Mouse (Mus musculus) hindbrain, embryonic 10.5 days (tissue): ENCODE data around the gene Stxbp1. TPM values are rescaled to one million over a fixed set of nuclear protein-coding genes. Genes with fewer than 3 reads are reported as not detected.
"Not testable (repeated sequence)": the region's sequence is repeated elsewhere in the genome, so short reads cannot be mapped to it uniquely, and the experiment has no call there.

Experiments
- DNase-seq: peaks from one replicate; pipeline ENCODE4 v3.0.0-alpha.2; 2017; ENCODE audit warnings: low spot score
- H3K27ac ChIP-seq: fragments of 300-500 bp; sonication (generic); 2 replicates; pipeline ENCODE4 v1.5.1; 2016; ENCODE audit warnings: mild to moderate bottlenecking, moderate library complexity
- H3K27me3 ChIP-seq: fragments of 300-500 bp; sonication (generic); 2 replicates; pipeline ENCODE4 v1.6.1; 2016; ENCODE audit warnings: mild to moderate bottlenecking; ENCODE audit not compliant: poor library complexity, insufficient read depth, severe bottlenecking
- H3K36me3 ChIP-seq: fragments of 300-500 bp; sonication (generic); 2 replicates; pipeline ENCODE4 v1.6.1; 2016; ENCODE audit warnings: mild to moderate bottlenecking, moderate library complexity
- H3K4me1 ChIP-seq: fragments of 300-500 bp; sonication (generic); replicated peaks from 2 replicates; pipeline ENCODE4 v1.6.1; 2016; ENCODE audit warnings: mild to moderate bottlenecking
- H3K4me3 ChIP-seq: fragments of 300-500 bp; sonication (generic); 2 replicates; pipeline ENCODE4 v1.5.1; 2016; ENCODE audit warnings: mild to moderate bottlenecking, moderate library complexity
- H3K9me3 ChIP-seq: fragments of 300-500 bp; sonication (generic); 2 replicates; pipeline ENCODE4 v1.6.1; 2016; ENCODE audit warnings: mild to moderate bottlenecking, moderate library complexity
- WGBS: fragments of 180-500 bp; shearing (Covaris S2); methylation state at CpG from one replicate; pipeline ENCODE4 v1.1.7; 2016; 5-methylcytosine and 5-hydroxymethylcytosine counted together
- polyA plus RNA-seq: library from polyadenylated mRNA; unstranded; fragments of >200 nt; fragmentation: Nextera tagmentation; extraction: Ambion mirVana; gene quantifications from 2 replicates; pipeline ENCODE4 v1.2.1, GENCODE M21; 2016

The Stxbp1 gene
- polyA plus RNA-seq, 1 experiment from 2014 or later = 63.3 TPM

DNA sequence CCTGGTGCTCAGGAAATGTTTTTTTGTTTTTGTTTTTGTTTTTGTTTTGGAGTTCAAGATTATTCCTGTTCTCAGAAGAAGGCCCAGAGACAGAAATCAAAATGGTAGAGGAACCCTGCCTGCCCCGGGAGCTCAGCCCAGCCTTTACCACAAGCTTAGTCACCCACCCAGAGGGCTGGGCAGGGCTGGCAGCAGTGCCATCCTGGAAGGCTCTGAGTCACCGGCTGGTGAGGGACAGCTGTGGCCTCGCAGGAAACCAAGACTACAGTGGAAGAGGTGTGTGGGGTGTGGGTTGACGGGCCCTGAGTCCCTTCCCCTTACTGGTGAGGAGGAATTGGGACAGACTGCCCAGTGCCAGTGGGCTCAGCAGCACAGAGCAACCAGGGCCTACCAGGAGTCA lies 20.3 kb upstream of the Stxbp1 start:
- WGBS = 85% methylated on average over 4 of the region's 4 CpGs
- Histone ChIP-seq H3K9me3 (no peaks in the 10 kb centered on the region), H3K4me1 (0 out of 2 replicates have a peak, but pooled peaks cover 3% of the 10 kb centered on the region), H3K27ac (no peak overlapping the region), H3K27me3 (no peaks in the 10 kb centered on the region), H3K4me3 (no peak overlapping the region), H3K36me3 (no peaks in the 10 kb centered on the region)
- no peak for DNase-seq

GRCm38 (mm10) chr2:32864755-32865154 lies 17.7 kb upstream of the Stxbp1 start:
- H3K27me3 ChIP-seq = no peaks in the 10 kb centered on the region
- whole genome bisulfite sequencing = 59% methylated on average over 2 of the region's 2 CpGs
- no peak for DNase-seq

GRCm38 (mm10) chr2:32863317-32863716 lies 16.3 kb upstream of the Stxbp1 start:
- no peak for DNase-seq
- 95% methylated on average over 3 of the region's 3 CpGs for WGBS
- Histone ChIP-seq H3K4me3 (no peak overlapping the region), H3K27ac (no peak overlapping the region), H3K9me3 (no peaks in the 10 kb centered on the region), H3K27me3 (no peaks in the 10 kb centered on the region), H3K36me3 (no peaks in the 10 kb centered on the region), H3K4me1 (no peaks in the 10 kb centered on the region)

More at GRCm38 (mm10) chr2:32864755-32865154, 17.7 kb upstream of the Stxbp1 start:
- Histone ChIP-seq H3K4me3 (no peak overlapping the region), H3K9me3 (no peaks in the 10 kb centered on the region), H3K36me3 (no peaks in the 10 kb centered on the region), H3K27ac (no peak overlapping the region), H3K4me1 (0 out of 2 replicates have a peak, but pooled peaks cover under 1% of the 10 kb centered on the region)

DNA sequence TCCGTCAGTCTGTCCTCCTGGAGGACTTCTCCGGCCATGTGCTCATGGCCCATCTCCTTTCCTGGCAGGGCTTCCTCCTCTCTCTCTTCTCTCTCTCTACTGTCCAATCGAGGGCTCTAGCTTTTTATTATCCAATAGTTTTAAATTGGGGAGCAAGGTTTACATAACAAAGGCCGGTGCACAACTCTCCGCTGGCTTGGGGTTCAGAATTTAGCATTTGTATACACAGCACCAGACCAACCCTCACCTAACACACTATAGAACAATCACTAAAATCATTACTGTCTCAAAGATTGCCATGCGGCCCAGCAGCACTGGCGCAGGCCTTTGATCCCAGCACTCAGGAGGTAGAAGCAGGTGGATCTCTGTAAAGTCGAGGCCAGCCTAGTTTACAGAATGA lies 13.8 kb upstream of the Stxbp1 start:
- 85% methylated on average over 8 of the region's 8 CpGs for WGBS
- Histone ChIP-seq H3K27ac (no peak overlapping the region), H3K4me3 (no peak overlapping the region), H3K36me3 (no peaks in the 10 kb centered on the region), H3K27me3 (no peaks in the 10 kb centered on the region), H3K4me1 (0 out of 2 replicates have a peak, but pooled peaks cover 5% of the 10 kb centered on the region), H3K9me3 (no peaks in the 10 kb centered on the region)
- DNase-seq = no peak

DNA sequence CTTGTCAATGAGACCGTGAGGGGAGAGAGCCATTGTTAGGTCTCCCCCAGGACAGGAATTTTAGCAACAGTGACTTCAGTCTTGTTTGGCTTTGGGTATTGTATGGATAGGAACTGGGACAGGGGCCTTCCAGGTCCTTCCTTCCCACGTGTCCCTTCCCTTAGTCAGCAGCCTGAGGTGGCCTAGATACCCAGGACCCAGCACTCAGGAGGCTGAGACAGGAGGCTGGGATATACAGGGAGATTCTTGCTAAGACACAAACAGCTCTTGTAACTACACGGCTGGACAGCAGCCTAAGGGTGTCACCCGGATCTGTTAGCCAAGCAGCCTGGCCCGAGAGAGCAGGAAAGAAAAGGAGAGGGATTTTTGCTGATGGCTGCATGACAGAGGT lies 12.6 kb upstream of the Stxbp1 start:
- H3K4me1 ChIP-seq = 0 out of 2 replicates have a peak, but pooled peaks cover 7% of the 10 kb centered on the region
- WGBS = 83% methylated on average over 5 of the region's 5 CpGs
- DNase-seq = no peak
- H3K9me3 ChIP-seq = no peaks in the 10 kb centered on the region
- H3K27me3 ChIP-seq = 0 out of 2 replicates have a peak, but pooled peaks cover 4% of the 10 kb centered on the region
- no peaks in the 10 kb centered on the region for H3K36me3 ChIP-seq
- no peak overlapping the region for H3K4me3 ChIP-seq
- H3K27ac ChIP-seq = no peak overlapping the region; the same call in 1 of the 2 replicates

DNA sequence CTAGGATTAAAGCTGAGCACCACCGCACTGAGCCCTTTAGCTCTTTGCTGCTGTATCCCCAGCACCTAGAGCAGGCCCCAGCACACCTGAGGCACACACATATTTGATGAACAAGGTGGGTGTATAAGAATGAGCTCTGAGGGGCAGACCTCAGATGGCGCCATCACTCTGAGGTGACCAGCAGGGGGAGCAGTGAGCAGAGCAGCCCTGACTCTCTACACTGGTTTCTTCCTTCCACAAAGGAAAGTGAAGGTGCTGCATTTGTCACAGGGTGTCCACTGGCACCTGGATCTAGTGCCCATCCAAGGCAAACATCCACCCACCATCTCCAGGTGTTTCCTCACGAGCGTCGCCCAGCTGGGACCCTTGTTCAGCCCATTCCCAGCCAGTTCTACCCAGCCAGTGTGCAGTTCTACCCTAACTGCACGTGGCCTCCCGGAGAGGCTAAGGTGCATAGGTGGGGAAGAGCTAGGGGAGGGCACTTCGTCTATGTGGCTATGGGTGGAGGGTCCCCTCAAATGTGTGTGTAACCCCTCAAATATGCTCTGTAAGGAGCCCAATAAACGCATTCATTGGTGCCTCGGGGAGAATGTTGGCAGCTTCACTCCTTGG lies 12.1 kb upstream of the Stxbp1 start:
- Histone ChIP-seq H3K36me3 (no peaks in the 10 kb centered on the region), H3K4me3 (no peak overlapping the region), H3K27me3 (0 out of 2 replicates have a peak, but pooled peaks cover 4% of the 10 kb centered on the region), H3K27ac (no peak overlapping the region), H3K4me1 (0 out of 2 replicates have a peak, but pooled peaks cover 9% of the 10 kb centered on the region), H3K9me3 (no peaks in the 10 kb centered on the region)
- WGBS = 43% methylated on average over 10 of the region's 10 CpGs
- DNase-seq = peak; percentile 60

- Histone ChIP-seq H3K36me3 (no peaks in the 10 kb centered on the region), H3K27me3 (peaks cover 8% of the 10 kb centered on the region), H3K27ac (no peak overlapping the region), H3K9me3 (no peaks in the 10 kb centered on the region), H3K4me3 (no peak overlapping the region), H3K4me1 (peaks cover 15% of the 10 kb centered on the region)
- 1% methylated on average over 7 of the region's 7 CpGs for WGBS
- peak; percentile 86 for DNase-seq
These were observed 10.5 kb upstream of the Stxbp1 start for GRCm38 (mm10) chr2:32857584-32857983.

DNA sequence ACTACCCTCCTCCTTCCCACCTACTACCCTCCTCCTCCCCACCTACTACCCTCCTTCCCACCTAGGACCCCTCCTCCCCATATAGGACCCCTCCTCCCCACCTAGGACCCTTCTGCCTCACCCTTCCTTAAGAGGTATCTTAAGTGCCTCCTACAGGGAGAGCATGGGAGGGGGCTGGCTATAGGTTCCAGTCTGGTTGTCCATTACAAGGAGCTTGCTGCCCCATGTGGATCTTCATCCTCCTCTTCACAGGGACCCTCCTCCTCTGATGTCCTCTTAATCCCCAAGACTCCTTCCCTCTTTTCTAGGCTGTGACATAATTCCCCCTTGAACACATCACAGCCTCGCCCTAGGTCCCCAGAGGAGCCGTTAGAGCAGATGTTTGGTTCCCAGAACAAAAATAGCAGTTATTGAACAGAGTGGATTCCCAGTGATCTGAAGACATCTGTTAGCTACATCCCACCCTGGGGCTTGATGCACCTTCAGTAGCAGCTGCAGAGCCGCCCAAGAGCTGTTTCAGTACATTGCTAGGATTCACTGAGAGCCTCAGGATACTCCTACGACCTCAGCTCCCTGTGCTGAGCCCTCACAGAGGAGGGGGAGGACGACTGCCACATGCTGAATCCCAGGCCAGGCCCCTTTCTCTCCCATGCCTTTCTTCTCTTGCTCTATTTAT lies 8.9 kb upstream of the Stxbp1 start:
- Histone ChIP-seq H3K27ac (peak overlapping the region; percentile 35; the same call in 1 of the 2 replicates), H3K36me3 (no peaks in the 10 kb centered on the region)

DNA sequence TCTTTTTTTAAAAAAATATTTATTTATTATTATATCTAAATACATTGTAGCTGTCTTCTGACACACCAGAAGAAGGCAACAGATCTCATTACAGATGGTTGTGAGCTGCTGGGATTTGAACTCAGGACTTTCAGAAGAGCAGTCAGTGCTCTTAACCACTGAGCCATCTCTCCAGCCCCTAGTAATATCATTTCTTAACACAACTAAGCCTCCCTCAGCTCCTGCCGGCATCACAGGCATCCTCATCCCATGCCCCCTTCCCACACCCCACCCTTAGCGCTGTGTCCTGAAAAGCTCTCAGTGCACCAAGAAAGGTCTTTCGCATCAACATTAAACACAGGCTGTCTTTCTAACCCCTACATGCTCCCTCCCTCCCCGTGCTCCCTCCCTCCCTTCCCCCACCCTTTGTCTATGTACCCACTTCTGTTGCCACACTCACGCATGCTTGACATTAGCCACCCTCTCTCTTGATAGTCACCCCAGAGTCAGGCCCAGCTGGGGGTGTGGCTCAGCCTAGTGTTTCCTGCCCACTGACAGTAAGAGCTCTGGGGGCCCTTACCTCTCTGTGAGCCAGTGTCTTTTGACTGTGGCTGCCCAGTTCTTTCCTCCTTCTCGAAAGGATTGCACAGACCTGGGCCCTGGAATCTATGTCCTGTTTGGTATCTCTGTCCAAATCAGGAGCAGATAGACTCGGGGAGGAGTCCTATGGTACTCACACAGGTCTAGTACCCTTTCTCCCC lies 8.2 kb upstream of the Stxbp1 start:
- Histone ChIP-seq H3K36me3 (no peaks in the 10 kb centered on the region), H3K27ac (no peak overlapping the region; the same call in 1 of the 2 replicates), H3K4me1 (peaks cover 28% of the 10 kb centered on the region), H3K4me3 (no peak overlapping the region), H3K27me3 (peaks cover 32% of the 10 kb centered on the region), H3K9me3 (no peaks in the 10 kb centered on the region)
- no peak for DNase-seq
- WGBS = 76% methylated on average over 7 of the region's 7 CpGs

More for the DNA sequence above, 8.9 kb upstream of the Stxbp1 start:
- Histone ChIP-seq H3K9me3 (no peaks in the 10 kb centered on the region), H3K4me1 (peaks cover 25% of the 10 kb centered on the region), H3K4me3 (no peak overlapping the region), H3K27me3 (peaks cover 25% of the 10 kb centered on the region)
- WGBS = 47% methylated on average over 5 of the region's 5 CpGs
- no peak for DNase-seq

- Histone ChIP-seq H3K27ac (no peak overlapping the region), H3K27me3 (peaks cover 33% of the 10 kb centered on the region), H3K4me1 (peaks cover 28% of the 10 kb centered on the region), H3K9me3 (no peaks in the 10 kb centered on the region), H3K36me3 (no peaks in the 10 kb centered on the region), H3K4me3 (no peak overlapping the region)
- 8% methylated on average over 8 of the region's 8 CpGs for WGBS
- DNase-seq = peak; percentile 89
These were observed 7.2 kb upstream of the Stxbp1 start for GRCm38 (mm10) chr2:32854206-32854605.

DNA sequence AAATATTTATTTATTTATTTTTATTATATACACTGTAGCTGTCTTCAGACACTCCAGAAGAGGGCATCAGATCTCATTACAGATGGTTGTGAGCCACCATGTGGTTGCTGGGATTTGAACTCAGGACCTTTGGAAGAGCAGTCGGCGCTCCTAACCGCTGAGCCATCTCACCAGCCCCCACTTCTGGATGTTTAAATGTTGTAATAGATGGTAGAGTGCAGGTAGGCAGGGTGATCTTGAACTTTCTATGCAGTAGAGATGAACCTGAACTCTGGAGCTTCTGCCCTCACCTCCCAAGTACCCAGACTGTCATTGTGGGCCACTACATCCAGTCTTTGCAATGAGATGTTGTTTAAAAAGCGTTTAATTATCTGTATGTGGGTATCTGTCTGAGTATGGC lies 6.7 kb upstream of the Stxbp1 start:
- peaks cover 33% of the 10 kb centered on the region for H3K27me3 ChIP-seq
- H3K9me3 ChIP-seq, DNase-seq, H3K27ac ChIP-seq, H3K36me3 ChIP-seq, H3K4me3 ChIP-seq: not testable (repeated sequence)
- 68% methylated on average over 4 of the region's 4 CpGs for WGBS
- H3K4me1 ChIP-seq = peaks cover 28% of the 10 kb centered on the region

GRCm38 (mm10) chr2:32852156-32852555 lies 5.1 kb upstream of the Stxbp1 start:
- Histone ChIP-seq H3K4me1 (peaks cover 34% of the 10 kb centered on the region), H3K27me3 (peaks cover 33% of the 10 kb centered on the region), H3K4me3 (peak overlapping the region; percentile 20), H3K27ac (no peak overlapping the region; the same call in 1 of the 2 replicates), H3K9me3 (no peaks in the 10 kb centered on the region), H3K36me3 (no peaks in the 10 kb centered on the region)
- WGBS = 3% methylated on average over 20 of the region's 20 CpGs
- DNase-seq = peak; percentile 45

DNA sequence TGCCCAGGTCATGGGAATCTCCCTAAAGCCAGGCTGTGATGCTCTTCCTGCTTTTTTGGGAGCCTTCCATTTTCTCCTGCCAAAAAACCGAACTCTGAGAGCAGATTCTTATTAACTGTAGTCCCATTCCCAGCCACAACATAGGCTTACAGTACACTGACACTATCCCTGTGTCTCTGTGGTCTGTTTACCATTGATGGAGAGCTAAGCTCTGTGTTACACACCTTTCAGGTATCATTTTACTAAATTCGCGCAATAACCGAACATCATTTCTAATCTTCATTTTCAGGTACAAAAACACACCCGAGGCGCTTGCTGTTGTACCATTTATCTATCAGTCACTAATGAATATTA lies 400 bp upstream of the Stxbp1 start:
- H3K9me3 ChIP-seq = no peaks in the 10 kb centered on the region
- peak overlapping the region; percentile 64 for H3K4me3 ChIP-seq
- H3K4me1 ChIP-seq = peaks cover 40% of the 10 kb centered on the region
- peak overlapping the region; percentile 89; the same call in 1 of the 2 replicates for H3K27ac ChIP-seq
- H3K36me3 ChIP-seq = no peaks in the 10 kb centered on the region
- no peak for DNase-seq
- WGBS = 56% methylated on average over 6 of the region's 6 CpGs
- H3K27me3 ChIP-seq = peaks cover 30% of the 10 kb centered on the region
